Mouse (Mus musculus) ES-E14 (cell line): ENCODE measurements at regions not wholly inside any gene's neighbourhood (a gene's known extent, or its start where the extent isn't known, plus 50 kb on each side); places are given as distances from the start of the nearest gene placed in this dataset.

ENCODE experiments used
- HCFC1 ChIP-seq: IDR thresholded peaks from 2 replicates; pipeline ENCODE4 v1.6.1; 2012; ENCODE audit warnings: low read length, inconsistent platforms, borderline replicate concordance; ENCODE audit not compliant: insufficient read depth
- ZC3H11A ChIP-seq: IDR thresholded peaks from 2 replicates; pipeline ENCODE4 v1.6.1; 2012; ENCODE audit warnings: low read depth, mild to moderate bottlenecking, inconsistent platforms, low read length, borderline replicate concordance

- no peak for TF ChIP-seq ZC3H11A
- no peak for TF ChIP-seq HCFC1
Measured at GRCm38 (mm10) chrX:11797870-11798269, 362.3 kb downstream of the Bcor start.
